Mouse (Mus musculus): ENCODE measurements around the gene Zkscan7.

DNA sequence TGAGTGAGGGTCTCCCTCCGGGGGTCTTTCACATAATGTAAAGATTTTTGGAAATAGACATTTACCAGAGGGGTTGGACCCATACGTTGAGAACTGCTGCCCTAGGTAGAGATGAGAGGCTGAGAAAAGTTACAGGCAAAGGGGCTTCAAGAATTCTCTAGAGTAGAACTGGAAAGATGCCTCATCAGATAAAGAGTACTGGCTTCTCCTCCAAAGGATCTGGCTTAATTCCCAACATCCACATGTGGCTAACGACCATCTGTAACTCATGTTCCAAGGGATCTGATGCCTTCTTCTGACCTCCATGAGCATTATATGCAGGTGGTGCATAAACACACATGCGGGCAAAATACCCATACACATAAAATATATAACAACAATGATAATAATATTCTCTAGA is 29.9 kb upstream of the Zkscan7 start:
- TF ChIP-seq CTCF (IDR thresholded peaks at IDR 0.05; ENCODE audit: low read depth, low read length): no peak
- TF ChIP-seq POLR2A (IDR thresholded peaks at IDR 0.05; ENCODE audit: borderline replicate concordance, low read depth, low read length): no peak
